Mouse (Mus musculus): ENCODE results near the gene Samd9l. TPM values are rescaled to one million over a fixed set of nuclear protein-coding genes. Genes with fewer than 3 reads are reported as not detected.

Gene Samd9l
- 100 to 1,000 TPM; 109 to 115 TPM for total RNA-seq (2023)

DNA sequence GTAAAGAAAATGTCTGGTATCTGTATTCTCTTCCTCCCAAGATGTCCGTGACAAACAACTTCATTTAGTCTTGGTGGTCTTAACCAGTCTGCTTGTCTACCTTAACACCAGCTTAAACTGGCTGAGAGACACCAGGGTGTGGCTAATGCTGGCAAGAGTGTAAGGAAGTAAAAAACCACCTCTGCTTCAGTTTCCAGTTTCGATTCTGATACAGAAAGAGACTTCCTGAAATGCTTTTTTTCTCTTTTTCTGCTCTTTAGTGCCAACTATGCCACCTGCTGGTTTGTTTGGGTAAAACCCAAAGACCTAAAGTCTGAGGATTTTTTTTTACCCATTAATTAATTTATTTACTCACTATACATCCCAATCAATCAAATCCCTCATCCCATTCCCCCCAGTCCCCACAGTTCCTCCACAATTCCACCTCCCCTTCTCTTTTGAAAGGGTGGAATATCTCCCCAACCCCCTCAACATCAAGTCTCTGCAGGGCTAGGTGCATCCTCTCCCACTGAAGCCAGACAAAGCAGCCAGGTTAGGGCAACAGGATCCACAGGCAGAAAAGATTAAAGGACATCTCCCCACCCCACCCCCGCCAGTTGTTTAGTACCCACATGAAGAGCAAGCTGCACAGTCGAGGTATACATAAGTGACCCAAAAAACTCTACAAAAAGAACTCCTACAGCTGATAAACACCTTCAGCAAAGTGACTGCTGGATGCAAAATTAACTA, at the start of gene Samd9l:
TSS of gene Samd9l (minus strand) at position 233 of the 729 bp plus-strand sequence.

Other genes with a start within 250 kb of the Samd9l start
- not detected for gene Hepacam2, start 98.7 kb upstream of the Samd9l start, total RNA-seq (2023)
- gene Vps50, start 98.8 kb upstream of the Samd9l start, total RNA-seq (2023): 10 to 100 TPM; 23.0 to 23.2 TPM